Mouse (Mus musculus): Measurements from ENCODE around the gene Klk6. TPM values are rescaled to one million over a fixed set of nuclear protein-coding genes. Genes with fewer than 3 reads are reported as not detected.

Gene Klk6
- polyA plus RNA-seq, 1 experiment: not detected

DNA sequence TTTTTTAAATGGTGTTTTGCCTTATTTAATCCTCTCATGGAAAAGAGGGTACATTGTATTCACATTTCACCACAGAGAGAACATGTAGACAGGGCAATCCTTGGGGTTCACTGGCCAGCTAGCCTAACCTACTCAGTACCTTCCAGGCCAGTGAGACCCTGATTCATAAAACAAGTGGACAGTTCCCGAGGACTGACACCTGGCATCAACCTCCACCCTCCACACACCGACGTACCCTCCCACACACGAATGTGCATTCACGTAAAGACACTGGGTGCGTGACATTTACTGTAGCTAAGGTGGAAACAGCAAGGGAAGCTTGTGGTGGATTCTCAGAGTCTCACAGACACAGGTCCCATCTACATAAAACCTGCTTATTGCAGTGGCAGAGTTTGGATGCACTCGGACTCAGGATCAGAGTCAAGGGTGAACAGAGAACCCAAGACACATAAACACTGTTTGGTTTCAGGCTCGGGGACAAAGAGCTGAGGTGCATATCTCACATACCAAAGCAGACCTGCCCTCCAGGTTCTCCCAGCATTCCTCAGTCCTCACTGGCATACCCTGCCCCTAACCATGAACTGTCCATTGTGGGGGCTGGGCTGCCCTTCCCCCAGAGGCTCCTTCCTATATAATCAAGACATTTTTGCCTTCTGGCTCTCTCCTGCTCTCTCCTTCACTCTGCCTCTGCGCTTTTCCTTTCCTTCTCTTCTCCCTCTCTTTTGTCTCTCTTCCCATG, 30.5 kb downstream of the Klk6 start:
- TF ChIP-seq POLR2A (IDR thresholded peaks at IDR 0.05; ENCODE audit: control insufficient read depth, low read depth, low read length) (no peak), CTCF (IDR thresholded peaks at IDR 0.05; ENCODE audit: control insufficient read depth, insufficient read depth, insufficient replicate concordance, low read depth, low read length) (no peak)
- Histone ChIP-seq H3K27me3 (ENCODE audit: control insufficient read depth, insufficient read depth, low read length) (no peaks in the 10 kb centered on the region), H3K4me1 (ENCODE audit: control insufficient read depth, insufficient read depth, low read length) (peaks cover 12% of the 10 kb centered on the region)

DNA sequence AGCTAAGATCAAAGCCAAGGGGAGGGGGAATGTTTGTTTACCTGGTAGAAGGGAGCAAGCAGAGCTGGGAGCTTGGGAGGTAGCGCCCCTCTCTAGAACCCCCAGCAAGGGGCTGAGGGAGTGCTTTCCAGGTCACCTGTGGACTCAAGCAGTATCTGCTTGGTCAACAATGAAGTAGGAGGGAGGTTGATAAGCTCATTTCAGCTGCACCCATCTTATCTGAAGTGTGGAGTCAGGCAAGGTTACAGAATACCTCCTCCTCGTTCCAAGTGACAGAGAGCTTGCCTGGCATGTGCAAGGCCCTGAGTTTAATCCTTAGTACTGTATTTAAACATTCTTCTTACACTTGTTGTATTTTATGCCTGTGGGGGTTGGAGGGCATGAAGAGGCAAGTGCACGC, 31.4 kb downstream of the Klk6 start:
- H3K36me3 ChIP-seq (ENCODE audit: control insufficient read depth, insufficient read depth, low read length): no peaks in the 10 kb centered on the region
- H3K4me1 ChIP-seq (ENCODE audit: control insufficient read depth, insufficient read depth, low read length): peaks cover 12% of the 10 kb centered on the region
- no peaks in the 10 kb centered on the region for H3K27me3 ChIP-seq (ENCODE audit: control insufficient read depth, insufficient read depth, low read length)
- H3K4me3 ChIP-seq (ENCODE audit: control insufficient read depth, low read depth, low read length): no peak overlapping the region
- TF ChIP-seq CTCF (IDR thresholded peaks at IDR 0.05; ENCODE audit: control insufficient read depth, insufficient read depth, insufficient replicate concordance, low read depth, low read length): no peak
- no peak for TF ChIP-seq POLR2A (IDR thresholded peaks at IDR 0.05; ENCODE audit: control insufficient read depth, low read depth, low read length)
- no peak overlapping the region for H3K27ac ChIP-seq (ENCODE audit: control insufficient read depth, insufficient read depth, low read depth, low read length)

More for the DNA sequence above, 30.5 kb downstream of the Klk6 start:
- no peak overlapping the region for H3K27ac ChIP-seq (ENCODE audit: control insufficient read depth, insufficient read depth, low read depth, low read length)
- H3K4me3 ChIP-seq (ENCODE audit: control insufficient read depth, low read depth, low read length): no peak overlapping the region
- H3K36me3 ChIP-seq (ENCODE audit: control insufficient read depth, insufficient read depth, low read length): no peaks in the 10 kb centered on the region

DNA sequence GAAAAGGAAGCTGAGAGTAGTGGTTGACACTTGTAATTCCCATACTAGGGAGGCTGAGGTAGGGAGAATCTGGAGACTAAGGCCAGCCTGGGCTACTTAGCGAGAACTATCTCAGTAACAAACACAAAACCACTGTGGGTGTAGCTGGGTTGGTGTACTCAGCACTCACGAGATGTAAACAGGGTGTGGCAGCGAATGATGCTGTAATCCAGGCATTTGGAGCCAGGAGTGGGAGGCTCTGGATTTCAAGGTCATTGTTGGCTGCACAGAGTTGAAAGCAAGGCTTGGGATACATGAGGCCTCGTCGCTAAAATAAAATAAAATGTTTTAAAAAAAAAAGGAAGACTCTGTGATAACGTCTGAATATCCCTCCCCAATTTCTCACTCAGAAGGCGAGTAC, 32.0 kb downstream of the Klk6 start:
- peaks cover 12% of the 10 kb centered on the region for H3K4me1 ChIP-seq (ENCODE audit: control insufficient read depth, insufficient read depth, low read length)
- TF ChIP-seq CTCF (IDR thresholded peaks at IDR 0.05; ENCODE audit: control insufficient read depth, insufficient read depth, insufficient replicate concordance, low read depth, low read length): no peak
- no peak for TF ChIP-seq POLR2A (IDR thresholded peaks at IDR 0.05; ENCODE audit: control insufficient read depth, low read depth, low read length)
- no peak overlapping the region for H3K27ac ChIP-seq (ENCODE audit: control insufficient read depth, insufficient read depth, low read depth, low read length)
- no peaks in the 10 kb centered on the region for H3K27me3 ChIP-seq (ENCODE audit: control insufficient read depth, insufficient read depth, low read length)
- H3K4me3 ChIP-seq (ENCODE audit: control insufficient read depth, low read depth, low read length): peak overlapping the region; percentile 85
- no peaks in the 10 kb centered on the region for H3K36me3 ChIP-seq (ENCODE audit: control insufficient read depth, insufficient read depth, low read length)

DNA sequence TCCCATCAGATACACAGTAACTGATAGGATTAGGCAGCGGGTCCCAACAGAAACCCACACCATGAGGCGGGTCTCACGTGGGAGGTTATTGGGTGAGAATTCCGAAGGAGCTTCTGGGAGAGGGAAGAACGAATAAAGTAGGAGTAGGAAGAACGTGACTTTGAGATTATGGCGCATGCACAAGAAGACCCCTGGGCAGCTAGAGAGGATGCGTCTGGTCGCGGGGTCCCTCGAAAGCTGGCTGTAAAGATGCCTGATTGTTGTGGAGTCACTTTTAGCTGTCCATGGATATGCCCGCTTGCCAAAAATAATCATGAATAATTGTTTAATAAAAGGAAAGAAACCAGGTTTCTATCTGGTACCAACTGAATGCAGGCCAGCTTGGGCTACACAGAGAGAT, 33.2 kb downstream of the Klk6 start:
- Histone ChIP-seq H3K4me3 (ENCODE audit: control insufficient read depth, low read depth, low read length) (peak overlapping the region; percentile 85), H3K27ac (ENCODE audit: control insufficient read depth, insufficient read depth, low read depth, low read length) (no peak overlapping the region), H3K27me3 (ENCODE audit: control insufficient read depth, insufficient read depth, low read length) (no peaks in the 10 kb centered on the region), H3K36me3 (ENCODE audit: control insufficient read depth, insufficient read depth, low read length) (no peaks in the 10 kb centered on the region), H3K4me1 (ENCODE audit: control insufficient read depth, insufficient read depth, low read length) (peaks cover 12% of the 10 kb centered on the region)
- TF ChIP-seq POLR2A (IDR thresholded peaks at IDR 0.05; ENCODE audit: control insufficient read depth, low read depth, low read length) (no peak; the same call in 1 of the 2 replicates), CTCF (IDR thresholded peaks at IDR 0.05; ENCODE audit: control insufficient read depth, insufficient read depth, insufficient replicate concordance, low read depth, low read length) (no peak)

DNA sequence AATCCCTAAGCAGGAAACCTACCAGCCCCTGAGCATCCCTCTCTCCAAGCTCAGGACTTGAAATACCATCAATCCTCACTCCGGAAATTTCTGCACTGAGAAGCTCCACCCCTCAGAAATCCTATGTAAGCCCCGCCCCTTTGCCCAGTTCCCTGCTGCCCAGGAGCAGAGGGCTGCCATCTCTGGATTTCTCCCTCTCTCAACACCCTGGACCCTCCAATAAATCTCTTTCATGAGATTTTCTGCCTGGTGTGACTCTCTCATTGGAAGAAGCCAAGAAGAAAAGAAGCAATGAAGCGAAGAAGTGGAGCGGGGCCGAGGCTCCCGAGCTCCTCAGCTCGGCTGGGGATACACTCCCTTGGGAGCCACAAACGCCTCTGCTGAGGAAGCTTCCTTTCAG, 36.1 kb downstream of the Klk6 start:
- H3K27ac ChIP-seq (ENCODE audit: control insufficient read depth, insufficient read depth, low read depth, low read length): no peak overlapping the region
- no peaks in the 10 kb centered on the region for H3K36me3 ChIP-seq (ENCODE audit: control insufficient read depth, insufficient read depth, low read length)
- no peak for TF ChIP-seq POLR2A (IDR thresholded peaks at IDR 0.05; ENCODE audit: control insufficient read depth, low read depth, low read length)
- TF ChIP-seq CTCF (IDR thresholded peaks at IDR 0.05; ENCODE audit: control insufficient read depth, insufficient read depth, insufficient replicate concordance, low read depth, low read length): no peak
- 0 out of 2 replicates have a peak overlapping the region, but pooled peaks have one; percentile 9 for H3K4me3 ChIP-seq (ENCODE audit: control insufficient read depth, low read depth, low read length)
- H3K4me1 ChIP-seq (ENCODE audit: control insufficient read depth, insufficient read depth, low read length): peaks cover 12% of the 10 kb centered on the region
- H3K27me3 ChIP-seq (ENCODE audit: control insufficient read depth, insufficient read depth, low read length): no peaks in the 10 kb centered on the region

DNA sequence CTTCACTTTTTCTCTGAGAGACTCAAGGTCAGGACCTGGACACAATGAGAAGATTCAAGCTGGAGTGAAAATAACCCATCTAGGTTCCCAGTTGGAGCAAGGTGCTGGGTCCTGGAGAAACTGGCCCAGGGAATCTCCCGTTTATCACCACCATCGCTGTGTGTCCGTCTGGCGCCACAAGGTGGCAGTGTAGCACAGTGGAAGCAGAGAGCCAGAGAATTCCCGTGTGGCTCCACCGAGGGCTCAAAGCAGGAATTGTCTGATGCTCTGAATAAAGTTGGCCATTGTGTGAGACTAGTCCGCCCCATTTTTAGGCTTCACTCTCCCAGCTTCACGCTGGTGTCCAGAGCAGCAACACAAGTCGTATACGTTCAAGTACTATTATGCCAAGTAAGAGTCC, 48.9 kb downstream of the Klk6 start:
- no peaks in the 10 kb centered on the region for H3K36me3 ChIP-seq (ENCODE audit: control insufficient read depth, insufficient read depth, low read length)
- no peak overlapping the region for H3K4me3 ChIP-seq (ENCODE audit: control insufficient read depth, low read depth, low read length)
- H3K27me3 ChIP-seq (ENCODE audit: control insufficient read depth, insufficient read depth, low read length): no peaks in the 10 kb centered on the region
- H3K4me1 ChIP-seq (ENCODE audit: control insufficient read depth, insufficient read depth, low read length): no peaks in the 10 kb centered on the region
- H3K27ac ChIP-seq (ENCODE audit: control insufficient read depth, insufficient read depth, low read depth, low read length): no peak overlapping the region
- no peak for TF ChIP-seq POLR2A (IDR thresholded peaks at IDR 0.05; ENCODE audit: control insufficient read depth, low read depth, low read length)
- peak; percentile 95 for TF ChIP-seq CTCF (IDR thresholded peaks at IDR 0.05; ENCODE audit: control insufficient read depth, insufficient read depth, insufficient replicate concordance, low read depth, low read length)

DNA sequence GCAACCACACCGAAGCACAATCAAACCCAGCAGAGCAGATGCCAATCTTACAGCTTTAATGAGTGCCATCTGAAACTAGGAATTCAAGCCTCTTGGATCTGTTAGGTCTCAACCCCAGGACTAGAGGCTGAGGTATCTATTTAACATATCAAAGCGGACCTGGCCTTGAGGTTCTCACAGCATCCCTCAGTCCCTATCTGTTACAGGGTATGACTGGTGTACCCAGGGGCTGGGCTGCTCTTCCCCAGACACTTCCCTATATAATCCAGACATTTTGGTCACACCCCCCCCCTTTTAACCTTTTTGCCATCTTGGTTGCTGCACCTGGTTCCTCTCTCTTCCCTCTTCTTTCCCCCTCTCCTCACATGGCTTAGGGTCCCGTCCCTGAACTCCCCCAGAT, 49.4 kb downstream of the Klk6 start:
- Histone ChIP-seq H3K27ac (ENCODE audit: control insufficient read depth, insufficient read depth, low read depth, low read length) (no peak overlapping the region), H3K36me3 (ENCODE audit: control insufficient read depth, insufficient read depth, low read length) (no peaks in the 10 kb centered on the region), H3K27me3 (ENCODE audit: control insufficient read depth, insufficient read depth, low read length) (no peaks in the 10 kb centered on the region), H3K4me1 (ENCODE audit: control insufficient read depth, insufficient read depth, low read length) (no peaks in the 10 kb centered on the region), H3K4me3 (ENCODE audit: control insufficient read depth, low read depth, low read length) (no peak overlapping the region)
- TF ChIP-seq CTCF (IDR thresholded peaks at IDR 0.05; ENCODE audit: control insufficient read depth, insufficient read depth, insufficient replicate concordance, low read depth, low read length) (no peak), POLR2A (IDR thresholded peaks at IDR 0.05; ENCODE audit: control insufficient read depth, low read depth, low read length) (no peak)

All from testis, adult 2 months (tissue).